Mouse (Mus musculus): ENCODE measurements at regions not wholly inside any gene's neighbourhood (a gene's known extent, or its start where the extent isn't known, plus 50 kb on each side); places are given as distances from the start of the nearest gene placed in this dataset.

- TF ChIP-seq CTCF (IDR thresholded peaks at IDR 0.05; ENCODE audit: low read depth, low read length) (no peak), POLR2A (IDR thresholded peaks at IDR 0.05; ENCODE audit: borderline replicate concordance, low read depth, low read length) (no peak)
These were observed 83.0 kb downstream of the Vegfa start for GRCm38 (mm10) chr17:45949141-45949540.
